Mouse (Mus musculus): ENCODE results near the gene H1foo. TPM values are rescaled to one million over a fixed set of nuclear protein-coding genes. Genes with fewer than 3 reads are reported as not detected.

Gene H1foo
- polyA plus RNA-seq, 1 experiment from 2014 or later: not detected

- Histone ChIP-seq H3K36me3 (ENCODE audit: control insufficient read depth, insufficient read depth, low read length) (no peaks in the 10 kb centered on the region), H3K9ac (ENCODE audit: low read length) (no peak overlapping the region), H3K4me3 (ENCODE audit: low read length) (no peak overlapping the region), H3K4me1 (replicated peaks; ENCODE audit: control insufficient read depth, insufficient read depth, low read length) (peaks cover 27% of the 10 kb centered on the region), H3K9me3 (ENCODE audit: control insufficient read depth, low read length) (no peaks in the 10 kb centered on the region), H3K4me2 (ENCODE audit: low read depth, low read length) (no peak overlapping the region), H3K27ac (ENCODE audit: low read length) (no peak overlapping the region; the same call in 1 of the 2 replicates), H3K27me3 (ENCODE audit: control insufficient read depth, insufficient read depth, low read depth, low read length) (no peaks in the 10 kb centered on the region)
- ATAC-seq (ENCODE audit: low read depth): no peak
- 90% methylated on average over 2 of the region's 2 CpGs for WGBS
These were observed 54.5 kb downstream of the H1foo start for GRCm38 (mm10) chr6:115999227-115999626.

Other genes starting within 250 kb of the H1foo start
- 2.3 and 3.8 TPM in 2 replicates for gene Tmem40, start 182.5 kb upstream of the H1foo start, polyA plus RNA-seq (2015; fragmentation: Nextera tagmentation; extraction: Ambion mirVana)
- gene Cand2, start 170.4 kb upstream of the H1foo start, polyA plus RNA-seq (2015; fragmentation: Nextera tagmentation; extraction: Ambion mirVana): 23.4 and 28.2 TPM in 2 replicates
- 2,193 and 2,268 TPM in 2 replicates for gene Rpl32, start 136.2 kb upstream of the H1foo start, polyA plus RNA-seq (2015; fragmentation: Nextera tagmentation; extraction: Ambion mirVana)
- gene Efcab12, start 106.5 kb upstream of the H1foo start, polyA plus RNA-seq (2015; fragmentation: Nextera tagmentation; extraction: Ambion mirVana): 1.8 and 2.1 TPM in 2 replicates
- gene Mbd4, start 91.6 kb upstream of the H1foo start, polyA plus RNA-seq (2015; fragmentation: Nextera tagmentation; extraction: Ambion mirVana): 22.4 and 23.5 TPM in 2 replicates
- 23.4 and 23.5 TPM in 2 replicates for gene Ift122, start 91.5 kb upstream of the H1foo start, polyA plus RNA-seq (2015; fragmentation: Nextera tagmentation; extraction: Ambion mirVana)
- gene Rho, start 13.2 kb upstream of the H1foo start, polyA plus RNA-seq (2015; fragmentation: Nextera tagmentation; extraction: Ambion mirVana): 0.08 and 0.16 TPM in 2 replicates
- 45.2 and 47.8 TPM in 2 replicates for gene Plxnd1, start 50.1 kb downstream of the H1foo start, polyA plus RNA-seq (2015; fragmentation: Nextera tagmentation; extraction: Ambion mirVana)
- 11.1 and 14.2 TPM in 2 replicates for gene Tmcc1, start 248.5 kb downstream of the H1foo start, polyA plus RNA-seq (2015; fragmentation: Nextera tagmentation; extraction: Ambion mirVana)

All from lung, embryonic 16.5 days (tissue).